Mouse (Mus musculus): Measurements from ENCODE around the gene Ubox5.
A peak's percentile ranks its signal among the peaks of the same experiment; 100 is the strongest.

Ubox5 gene

GRCm38 (mm10) chr2:130632887-130633675, 3.2 kb upstream of the Ubox5 start:
- no peak for DNase-seq

- peak; percentile 44 for DNase-seq
These were observed 2.6 kb upstream of the Ubox5 start for GRCm38 (mm10) chr2:130632416-130632815.

GRCm38 (mm10) chr2:130629080-130629838, 579 bp downstream of the Ubox5 start:
- DNase-seq, result peak; percentile 30

- no peak for DNase-seq
These were observed 1.4 kb downstream of the Ubox5 start for GRCm38 (mm10) chr2:130628424-130628823.

GRCm38 (mm10) chr2:130618972-130619371, 10.9 kb downstream of the Ubox5 start:
- DNase-seq, result peak; percentile 30

- DNase-seq, result peak; percentile 40
These were observed 16.7 kb downstream of the Ubox5 start for GRCm38 (mm10) chr2:130613091-130613490.

GRCm38 (mm10) chr2:130602195-130602594, 27.6 kb downstream of the Ubox5 start:
- no peak for DNase-seq

- DNase-seq, result no peak
These were observed 31.4 kb downstream of the Ubox5 start for GRCm38 (mm10) chr2:130598399-130598798.

GRCm38 (mm10) chr2:130597601-130598010, 32.2 kb downstream of the Ubox5 start:
- peak; percentile 22 for DNase-seq

- DNase-seq, result no peak
These were observed 34.2 kb downstream of the Ubox5 start for GRCm38 (mm10) chr2:130595596-130595995.

- no peak for DNase-seq
These were observed 38.8 kb downstream of the Ubox5 start for GRCm38 (mm10) chr2:130591016-130591415.

- DNase-seq, result no peak
These were observed 40.1 kb downstream of the Ubox5 start for GRCm38 (mm10) chr2:130589761-130590160.

GRCm38 (mm10) chr2:130589157-130589556, 40.7 kb downstream of the Ubox5 start:
- DNase-seq, result no peak

GRCm38 (mm10) chr2:130588373-130588772, 41.5 kb downstream of the Ubox5 start:
- no peak for DNase-seq

GRCm38 (mm10) chr2:130586016-130586415, 43.8 kb downstream of the Ubox5 start:
- DNase-seq, result no peak

GRCm38 (mm10) chr2:130583902-130584560, 45.8 kb downstream of the Ubox5 start:
- no peak for DNase-seq

GRCm38 (mm10) chr2:130582552-130582951, 47.3 kb downstream of the Ubox5 start, which contains the start of gene Avp:
Gene Avp, minus strand, starts transcription at chr2:130582554.
- DNase-seq, result no peak

GRCm38 (mm10) chr2:130581201-130581600, 48.6 kb downstream of the Ubox5 start:
- DNase-seq, result no peak

GRCm38 (mm10) chr2:130579791-130580190, 50.0 kb downstream of the Ubox5 start:
- DNase-seq, result no peak

GRCm38 (mm10) chr2:130578148-130578547, 51.7 kb downstream of the Ubox5 start:
- peak; percentile 73 for DNase-seq

GRCm38 (mm10) chr2:130577632-130578031, 52.2 kb downstream of the Ubox5 start:
- peak; percentile 80 for DNase-seq

GRCm38 (mm10) chr2:130577021-130577420, 52.8 kb downstream of the Ubox5 start:
- peak; percentile 11 for DNase-seq

- DNase-seq, result peak; percentile 41
These were observed 53.3 kb downstream of the Ubox5 start for GRCm38 (mm10) chr2:130576564-130576963.

Measured in kidney, adult 18-20 months (tissue).